Comparison of ENCODE assay signal across 8 mouse cellular contexts in the genomic region with DNA sequence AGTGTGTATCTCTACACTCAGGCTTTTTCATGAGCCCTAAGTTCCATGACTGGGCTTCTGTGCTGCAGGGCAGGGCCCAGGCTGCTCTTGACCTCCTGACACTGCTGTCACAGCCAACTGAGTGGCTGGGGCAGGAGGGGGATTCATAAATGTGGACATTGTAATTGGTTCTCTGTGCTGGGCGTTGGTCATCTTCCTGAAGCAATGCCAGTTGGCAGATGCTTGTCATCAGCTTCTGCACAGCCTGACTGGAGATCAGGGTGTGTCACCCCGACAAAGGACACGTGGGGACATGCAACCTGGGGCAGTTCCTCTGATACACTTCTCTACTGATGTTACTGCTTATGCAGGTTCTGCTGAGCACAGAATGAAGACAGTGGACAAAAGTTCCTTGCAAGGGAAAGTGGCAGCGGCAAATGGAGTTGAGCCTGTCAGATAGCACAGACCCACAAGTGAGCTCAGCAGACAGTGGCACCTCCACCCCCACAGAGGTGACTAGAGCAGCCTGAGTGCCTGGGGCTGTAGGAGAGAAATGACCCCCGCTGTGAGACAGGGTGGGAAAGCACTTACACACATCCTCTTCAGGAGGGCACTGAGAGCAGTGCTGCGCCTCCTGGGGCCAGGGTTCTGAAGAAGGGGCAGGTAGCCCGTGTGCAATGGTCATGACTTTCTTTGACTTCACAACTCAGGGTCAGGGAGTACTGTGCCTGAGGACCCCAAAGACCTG. TPM values are rescaled to one million over a fixed set of nuclear protein-coding genes. Genes with fewer than 3 reads are reported as not detected.
A peak's percentile ranks its signal among the peaks of the same experiment; 100 is the strongest.
DNase-seq lines count a peak whose midpoint lies in the region; ATAC-seq lines count a peak whose summit lies in the region.

No protein-coding gene starts in this region.

- no peaks in the 10 kb centered on the region for H3K9me3 ChIP-seq in limb, embryonic 15.5 days
- no peaks in the 10 kb centered on the region for H3K9me3 ChIP-seq in limb, embryonic 10.5 days (replicated peaks)
- no peaks in the 10 kb centered on the region for H3K9me3 ChIP-seq in megakaryocyte, embryonic 14.5 days
- no peaks in the 10 kb centered on the region for H3K9me3 ChIP-seq in midbrain, embryonic 10.5 days (replicated peaks)

- WGBS in limb, embryonic 15.5 days = 66% methylated on average over 7 of the region's 7 CpGs
- 78% methylated on average over 7 of the region's 7 CpGs for WGBS in limb, embryonic 10.5 days
- WGBS in midbrain, embryonic 10.5 days = 88% methylated on average over 7 of the region's 7 CpGs

- no peak overlapping the region for H3K4me2 ChIP-seq in limb, embryonic 15.5 days

- H3K27ac ChIP-seq in limb, embryonic 15.5 days = peak overlapping the region; percentile 47; the same call in 1 of the 2 replicates
- no peak overlapping the region for H3K27ac ChIP-seq in limb, embryonic 10.5 days
- H3K27ac ChIP-seq in midbrain, embryonic 10.5 days (replicated peaks) = no peak overlapping the region; the same call in 1 of the 2 replicates

- no peaks in the 10 kb centered on the region for H3K27me3 ChIP-seq in limb, embryonic 15.5 days
- no peaks in the 10 kb centered on the region for H3K27me3 ChIP-seq in limb, embryonic 10.5 days (ENCODE audit: low read depth, poor library complexity, severe bottlenecking)
- H3K27me3 ChIP-seq in megakaryocyte, embryonic 14.5 days (replicated peaks) = no peaks in the 10 kb centered on the region
- no peaks in the 10 kb centered on the region for H3K27me3 ChIP-seq in midbrain, embryonic 10.5 days (ENCODE audit: low read depth, poor library complexity, severe bottlenecking)

- no peak overlapping the region for H3K4me3 ChIP-seq in limb, embryonic 15.5 days
- no peak overlapping the region for H3K4me3 ChIP-seq in limb, embryonic 10.5 days
- peak overlapping the region; percentile 66 for H3K4me3 ChIP-seq in megakaryocyte, embryonic 14.5 days (replicated peaks)
- H3K4me3 ChIP-seq in midbrain, embryonic 10.5 days = no peak overlapping the region

- peaks cover 44% of the 10 kb centered on the region for H3K4me1 ChIP-seq in limb, embryonic 15.5 days
- peaks cover 28% of the 10 kb centered on the region for H3K4me1 ChIP-seq in limb, embryonic 10.5 days
- peaks cover 100% of the 10 kb centered on the region for H3K4me1 ChIP-seq in megakaryocyte, embryonic 14.5 days
- peaks cover 36% of the 10 kb centered on the region for H3K4me1 ChIP-seq in midbrain, embryonic 10.5 days

- H3K36me3 ChIP-seq in limb, embryonic 15.5 days = peaks cover 8% of the 10 kb centered on the region
- 0 out of 2 replicates have a peak, but pooled peaks cover 3% of the 10 kb centered on the region for H3K36me3 ChIP-seq in limb, embryonic 10.5 days
- H3K36me3 ChIP-seq in megakaryocyte, embryonic 14.5 days (replicated peaks; ENCODE audit: low read length) = peaks cover 84% of the 10 kb centered on the region
- 0 out of 2 replicates have a peak, but pooled peaks cover 5% of the 10 kb centered on the region for H3K36me3 ChIP-seq in midbrain, embryonic 10.5 days

- no peak for ATAC-seq in limb, embryonic 15.5 days (ENCODE audit: insufficient number of reproducible peaks, low FRiP score, low TSS enrichment, low read depth)

- DNase-seq in limb, embryonic 10.5 days (ENCODE audit: low spot score) = no peak
- DNase-seq in brain, adult 2 months (ENCODE audit: low read depth, low spot score) = peak; percentile 91
- DNase-seq in heart, postnatal 4 days = peak; percentile 60
- no peak for DNase-seq in midbrain, embryonic 10.5 days (ENCODE audit: low spot score)
- no peak for DNase-seq in thymus, postnatal 4 days
- DNase-seq in thymus, postnatal 14 days = no peak

- no peak overlapping the region for H3K9ac ChIP-seq in limb, embryonic 15.5 days

RNA-seq across cellular contexts. Expression of gene Ell, which starts 22.7 kb away (rescaled TPM):
- polyA plus RNA-seq in limb, embryonic 15.5 days (2015; fragmentation: Nextera tagmentation; extraction: Ambion mirVana) = 20.4 and 21.1 TPM in 2 replicates
- polyA plus RNA-seq in limb, embryonic 10.5 days (2016; fragmentation: Nextera tagmentation; extraction: Ambion mirVana) = 20.9 and 26.1 TPM in 2 replicates
- 10 to 100 TPM; 16.7 to 17.6 TPM for total RNA-seq in heart, postnatal 4 days (2021)
- 58.8 and 65.3 TPM in 2 replicates for polyA plus RNA-seq in megakaryocyte, embryonic 14.5 days (2012; ENCODE audit: insufficient read depth, low replicate concordance)
- 18.0 and 22.7 TPM in 2 replicates for polyA plus RNA-seq in midbrain, embryonic 10.5 days (2016; fragmentation: Nextera tagmentation; extraction: Ambion mirVana)

RNA-seq across cellular contexts. Expression of gene Isyna1, which starts 32.2 kb away (rescaled TPM):
- 111 and 123 TPM in 2 replicates for polyA plus RNA-seq in limb, embryonic 15.5 days (2015; fragmentation: Nextera tagmentation; extraction: Ambion mirVana)
- 214 and 225 TPM in 2 replicates for polyA plus RNA-seq in limb, embryonic 10.5 days (2016; fragmentation: Nextera tagmentation; extraction: Ambion mirVana)
- total RNA-seq in heart, postnatal 4 days (2021) = 10 to 100 TPM; 38.9 to 41.6 TPM
- polyA plus RNA-seq in megakaryocyte, embryonic 14.5 days (2012; ENCODE audit: insufficient read depth, low replicate concordance) = 165 and 201 TPM in 2 replicates
- 126 and 137 TPM in 2 replicates for polyA plus RNA-seq in midbrain, embryonic 10.5 days (2016; fragmentation: Nextera tagmentation; extraction: Ambion mirVana)

RNA-seq across cellular contexts. Expression of gene Kxd1, which starts 34.2 kb away (rescaled TPM):
- 53.8 and 55.1 TPM in 2 replicates for polyA plus RNA-seq in limb, embryonic 15.5 days (2015; fragmentation: Nextera tagmentation; extraction: Ambion mirVana)
- 45.4 and 46.6 TPM in 2 replicates for polyA plus RNA-seq in limb, embryonic 10.5 days (2016; fragmentation: Nextera tagmentation; extraction: Ambion mirVana)
- total RNA-seq in heart, postnatal 4 days (2021) = 10 to 100 TPM; 67.5 to 76.9 TPM
- polyA plus RNA-seq in megakaryocyte, embryonic 14.5 days (2012; ENCODE audit: insufficient read depth, low replicate concordance) = 33.5 and 40.2 TPM in 2 replicates
- 56.5 and 58.8 TPM in 2 replicates for polyA plus RNA-seq in midbrain, embryonic 10.5 days (2016; fragmentation: Nextera tagmentation; extraction: Ambion mirVana)

RNA-seq across cellular contexts. Expression of gene Fkbp8, which starts 34.4 kb away (rescaled TPM):
- polyA plus RNA-seq in limb, embryonic 15.5 days (2015; fragmentation: Nextera tagmentation; extraction: Ambion mirVana) = 274 and 278 TPM in 2 replicates
- polyA plus RNA-seq in limb, embryonic 10.5 days (2016; fragmentation: Nextera tagmentation; extraction: Ambion mirVana) = 297 and 310 TPM in 2 replicates
- total RNA-seq in heart, postnatal 4 days (2021) = 100 to 1,000 TPM; 204 to 207 TPM
- polyA plus RNA-seq in megakaryocyte, embryonic 14.5 days (2012; ENCODE audit: insufficient read depth, low replicate concordance) = 3,667 and 5,102 TPM in 2 replicates
- polyA plus RNA-seq in midbrain, embryonic 10.5 days (2016; fragmentation: Nextera tagmentation; extraction: Ambion mirVana) = 300 and 314 TPM in 2 replicates

RNA-seq across cellular contexts. Expression of gene Ssbp4, which starts 46.7 kb away (rescaled TPM):
- polyA plus RNA-seq in limb, embryonic 15.5 days (2015; fragmentation: Nextera tagmentation; extraction: Ambion mirVana) = 119 and 120 TPM in 2 replicates
- 164 and 182 TPM in 2 replicates for polyA plus RNA-seq in limb, embryonic 10.5 days (2016; fragmentation: Nextera tagmentation; extraction: Ambion mirVana)
- 10 to 100 TPM; 73.8 to 78.5 TPM for total RNA-seq in heart, postnatal 4 days (2021)
- polyA plus RNA-seq in megakaryocyte, embryonic 14.5 days (2012; ENCODE audit: insufficient read depth, low replicate concordance) = 1,561 and 3,509 TPM in 2 replicates
- 73.3 and 78.8 TPM in 2 replicates for polyA plus RNA-seq in midbrain, embryonic 10.5 days (2016; fragmentation: Nextera tagmentation; extraction: Ambion mirVana)

Comparison
In these comparisons a context has a peak if more than half of its experiments do, and no peak if none do; other contexts are left out.
1. DNase-seq: peak in brain, adult 2 months (single experiment) and heart, postnatal 4 days (single experiment); none in limb, embryonic 10.5 days (single experiment), midbrain, embryonic 10.5 days (single experiment), thymus, postnatal 4 days (single experiment) and thymus, postnatal 14 days (single experiment).